Mouse (Mus musculus) forebrain, embryonic 15.5 days (tissue): Measurements from ENCODE around the gene Sh2d3c. TPM values are rescaled to one million over a fixed set of nuclear protein-coding genes. Genes with fewer than 3 reads are reported as not detected.
A peak's percentile ranks its signal among the peaks of the same experiment; 100 is the strongest.

Source experiments
- ATAC-seq: fragments of 200-750 bp; cut with Nextera tagmentation; replicated peaks from 2 replicates; pipeline ENCODE4 v1.8.0; 2017; ENCODE audit warnings: mild to moderate bottlenecking, moderate TSS enrichment, moderate library complexity
- H3K27ac ChIP-seq: fragments of 300-500 bp; sonication (generic); replicated peaks from 2 replicates; pipeline ENCODE4 v1.5.1; 2015; ENCODE audit warnings: mild to moderate bottlenecking, inconsistent platforms
- H3K27me3 ChIP-seq: fragments of 300-500 bp; sonication (generic); 2 replicates; pipeline ENCODE4 v1.6.1; 2015; ENCODE audit warnings: inconsistent platforms
- H3K36me3 ChIP-seq: fragments of 300-500 bp; sonication (generic); 2 replicates; pipeline ENCODE4 v1.6.1; 2015; ENCODE audit warnings: mild to moderate bottlenecking, inconsistent platforms
- H3K4me1 ChIP-seq: fragments of 300-500 bp; sonication (generic); 2 replicates; pipeline ENCODE4 v1.6.1; 2015; ENCODE audit warnings: inconsistent platforms
- H3K4me2 ChIP-seq: fragments of 300-500 bp; sonication (generic); replicated peaks from 2 replicates; pipeline ENCODE4 v1.6.1; 2015; ENCODE audit warnings: mild to moderate bottlenecking, inconsistent platforms
- H3K4me3 ChIP-seq: fragments of 300-500 bp; sonication (generic); 2 replicates; pipeline ENCODE4 v1.5.1; 2015; ENCODE audit warnings: mild to moderate bottlenecking, inconsistent platforms
- H3K9ac ChIP-seq: fragments of 300-500 bp; sonication (generic); replicated peaks from 2 replicates; pipeline ENCODE4 v1.6.1; 2015; ENCODE audit warnings: mild to moderate bottlenecking, inconsistent platforms
- H3K9me3 ChIP-seq: fragments of 300-500 bp; sonication (generic); 2 replicates; pipeline ENCODE4 v1.6.1; 2016; ENCODE audit warnings: inconsistent platforms
- WGBS: fragments of 180-500 bp; shearing (Covaris S2); methylation state at CpG from one replicate; pipeline ENCODE4 v1.1.7; 2015; ENCODE audit warnings: mixed read lengths; 5-methylcytosine and 5-hydroxymethylcytosine counted together
- polyA plus RNA-seq: library from polyadenylated mRNA; unstranded; fragments of >200 nt; fragmentation: Nextera tagmentation; extraction: Ambion mirVana; gene quantifications from 2 replicates; pipeline ENCODE4 v1.2.1, GENCODE M21; 2015

Sh2d3c gene
- polyA plus RNA-seq, 1 experiment from 2014 or later: 39.7 TPM

- Histone ChIP-seq H3K27ac (no peak overlapping the region), H3K4me2 (no peak overlapping the region), H3K9ac (no peak overlapping the region), H3K9me3 (no peaks in the 10 kb centered on the region), H3K27me3 (no peaks in the 10 kb centered on the region), H3K36me3 (peaks cover 59% of the 10 kb centered on the region), H3K4me3 (no peak overlapping the region), H3K4me1 (peaks cover 16% of the 10 kb centered on the region)
- 92% methylated on average over 16 of the region's 16 CpGs for WGBS
- ATAC-seq: no peak
Measured at GRCm38 (mm10) chr2:32749082-32749481, 28.2 kb downstream of the Sh2d3c start.

GRCm38 (mm10) chr2:32750199-32750598 is 29.3 kb downstream of the Sh2d3c start:
- Histone ChIP-seq H3K4me2 (no peak overlapping the region), H3K9ac (no peak overlapping the region), H3K4me3 (no peak overlapping the region), H3K4me1 (peaks cover 13% of the 10 kb centered on the region), H3K27ac (no peak overlapping the region), H3K27me3 (no peaks in the 10 kb centered on the region), H3K36me3 (peaks cover 62% of the 10 kb centered on the region), H3K9me3 (no peaks in the 10 kb centered on the region)
- ATAC-seq: no peak
- 75% methylated on average over 7 of the region's 7 CpGs for WGBS

DNA sequence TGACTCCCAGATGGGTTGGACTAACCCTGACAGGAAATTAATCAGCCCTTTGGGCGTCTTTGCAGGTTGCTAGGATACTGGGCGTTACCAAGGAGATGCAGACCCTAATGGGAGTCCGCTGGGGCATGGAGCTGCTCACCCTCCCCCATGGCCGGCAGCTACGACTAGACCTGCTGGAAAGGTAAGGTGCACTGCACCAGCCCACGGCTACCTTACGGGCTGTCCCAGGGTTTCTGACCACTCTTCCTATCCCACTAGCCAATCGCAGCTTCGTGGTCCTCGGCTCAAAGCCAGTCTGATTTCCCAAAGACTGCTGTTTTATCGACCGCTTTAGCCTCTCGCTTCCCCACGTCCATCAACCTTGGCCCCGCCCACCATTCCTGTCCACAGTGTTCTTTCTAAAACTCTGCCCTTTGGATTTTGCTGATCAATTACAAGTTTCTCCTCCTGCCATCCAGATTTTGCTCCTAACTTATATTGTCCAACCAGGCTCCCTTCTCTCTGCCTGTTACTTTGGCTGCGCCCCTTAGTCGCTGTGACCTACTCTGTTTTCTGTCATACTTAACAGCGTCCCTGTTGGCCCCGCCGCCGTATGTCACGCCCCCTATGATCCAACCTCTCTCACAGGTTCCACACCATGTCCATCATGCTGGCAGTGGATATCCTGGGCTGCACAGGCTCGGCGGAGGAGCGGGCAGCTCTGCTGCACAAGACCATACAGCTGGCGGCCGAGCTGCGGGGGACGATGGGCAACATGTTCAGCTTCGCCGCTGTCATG is 30.2 kb downstream of the Sh2d3c start:
- Histone ChIP-seq H3K9me3 (no peaks in the 10 kb centered on the region), H3K4me2 (peak overlapping the region; percentile 41), H3K27ac (no peak overlapping the region), H3K4me3 (peak overlapping the region; percentile 26), H3K36me3 (peaks cover 54% of the 10 kb centered on the region), H3K9ac (0 out of 2 replicates have a peak overlapping the region, but pooled peaks have one; percentile 21), H3K4me1 (peaks cover 13% of the 10 kb centered on the region), H3K27me3 (no peaks in the 10 kb centered on the region)
- ATAC-seq: peak; percentile 70
- WGBS: 9% methylated on average over 31 of the region's 31 CpGs

- 21% methylated on average over 10 of the region's 10 CpGs for WGBS
- Histone ChIP-seq H3K27me3 (no peaks in the 10 kb centered on the region), H3K27ac (no peak overlapping the region), H3K4me1 (peaks cover 14% of the 10 kb centered on the region), H3K4me2 (peak overlapping the region; percentile 41), H3K9ac (no peak overlapping the region), H3K4me3 (peak overlapping the region; percentile 26), H3K9me3 (no peaks in the 10 kb centered on the region), H3K36me3 (peaks cover 48% of the 10 kb centered on the region)
- no peak for ATAC-seq
Measured at GRCm38 (mm10) chr2:32751665-32752033, 30.8 kb downstream of the Sh2d3c start.

GRCm38 (mm10) chr2:32752181-32752580 is 31.3 kb downstream of the Sh2d3c start:
- Histone ChIP-seq H3K36me3 (peaks cover 43% of the 10 kb centered on the region), H3K4me2 (no peak overlapping the region), H3K9ac (no peak overlapping the region), H3K4me3 (no peak overlapping the region), H3K27ac (no peak overlapping the region), H3K27me3 (no peaks in the 10 kb centered on the region), H3K9me3 (no peaks in the 10 kb centered on the region), H3K4me1 (peaks cover 16% of the 10 kb centered on the region)
- ATAC-seq: no peak
- WGBS: 61% methylated on average over 10 of the region's 10 CpGs

DNA sequence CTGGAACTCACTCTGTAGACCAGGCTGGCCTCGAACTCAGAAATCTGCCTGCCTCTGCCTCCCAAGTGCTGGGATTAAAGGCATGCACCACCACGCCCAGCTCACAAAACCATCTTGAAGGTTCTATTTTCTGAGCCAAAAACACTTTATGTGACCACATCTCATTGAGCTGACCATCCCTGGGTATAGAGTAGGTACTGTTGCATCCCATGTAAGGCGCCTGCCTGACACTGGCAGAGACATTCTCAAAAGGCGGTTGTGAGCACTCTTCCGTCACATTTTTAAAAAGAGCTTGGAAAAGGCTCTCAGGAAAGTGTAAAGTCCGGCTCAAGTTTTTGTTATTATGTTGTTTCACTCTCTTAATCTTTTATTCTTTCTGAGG is 35.8 kb downstream of the Sh2d3c start:
- no peaks in the 10 kb centered on the region for H3K9me3 ChIP-seq
- ATAC-seq: peak; percentile 46
- WGBS: 31% methylated on average over 6 of the region's 6 CpGs
- peak overlapping the region; percentile 21; the same call in 1 of the 2 replicates for H3K4me2 ChIP-seq
- H3K9ac ChIP-seq: no peak overlapping the region
- H3K27ac ChIP-seq: no peak overlapping the region
- H3K27me3 ChIP-seq: no peaks in the 10 kb centered on the region
- peaks cover 24% of the 10 kb centered on the region for H3K4me1 ChIP-seq
- H3K36me3 ChIP-seq: peaks cover 33% of the 10 kb centered on the region
- H3K4me3 ChIP-seq: peak overlapping the region; percentile 86

DNA sequence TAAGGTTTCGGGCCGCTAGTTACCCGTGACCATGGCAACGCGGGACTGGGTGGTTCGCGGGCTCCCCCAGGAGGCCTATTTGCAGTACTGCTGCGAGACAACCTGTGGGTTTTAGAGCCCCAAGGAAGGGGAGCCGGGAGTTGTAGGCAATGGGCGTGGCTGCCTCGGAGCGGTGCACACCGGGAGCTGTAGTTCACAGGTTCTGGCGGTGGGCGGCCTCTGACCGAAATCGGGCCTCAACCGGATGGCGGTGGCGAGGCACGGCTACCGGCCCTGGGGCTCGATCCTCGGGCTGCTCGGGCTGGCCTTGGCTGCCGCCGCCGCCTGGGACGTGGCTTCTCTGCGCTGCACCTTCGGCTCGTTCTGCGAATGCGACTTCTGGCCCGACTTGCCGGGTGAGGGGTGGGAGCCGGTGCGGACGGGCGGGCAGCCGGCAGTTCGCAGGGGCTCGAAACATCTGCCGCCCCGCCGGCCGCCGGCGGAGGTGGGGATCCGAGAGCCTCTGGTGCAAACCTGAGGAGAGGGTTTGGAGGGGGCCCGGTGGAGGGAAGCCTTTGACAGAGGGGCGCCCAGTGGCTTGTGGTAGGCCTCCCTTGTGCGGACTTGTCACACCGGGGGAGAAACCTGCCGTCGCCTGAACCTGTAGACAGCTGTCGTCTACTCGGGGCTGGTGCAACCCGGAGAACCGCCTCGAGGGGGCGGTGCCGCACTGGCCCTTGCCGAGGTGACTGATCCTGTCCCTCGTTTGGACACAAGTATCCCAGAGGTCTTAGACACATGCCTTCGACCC is 36.4 kb downstream of the Sh2d3c start, which contains the start of gene Tor2a:
Tor2a (plus strand) TSS at position 179 of the 790 bp plus-strand sequence.
- Histone ChIP-seq H3K4me1 (peaks cover 24% of the 10 kb centered on the region), H3K9ac (peak within 1 kb of the TSS; percentile 95), H3K4me2 (peak within 1 kb of the TSS; percentile 60), H3K27ac (peak within 1 kb of the TSS; percentile 92), H3K4me3 (peak within 1 kb of the TSS; percentile 86), H3K9me3 (no peaks in the 10 kb centered on the region), H3K27me3 (no peaks in the 10 kb centered on the region), H3K36me3 (peaks cover 37% of the 10 kb centered on the region)
- WGBS: under 1% methylated on average over 63 of the region's 66 CpGs
- ATAC-seq: peak; percentile 94

DNA sequence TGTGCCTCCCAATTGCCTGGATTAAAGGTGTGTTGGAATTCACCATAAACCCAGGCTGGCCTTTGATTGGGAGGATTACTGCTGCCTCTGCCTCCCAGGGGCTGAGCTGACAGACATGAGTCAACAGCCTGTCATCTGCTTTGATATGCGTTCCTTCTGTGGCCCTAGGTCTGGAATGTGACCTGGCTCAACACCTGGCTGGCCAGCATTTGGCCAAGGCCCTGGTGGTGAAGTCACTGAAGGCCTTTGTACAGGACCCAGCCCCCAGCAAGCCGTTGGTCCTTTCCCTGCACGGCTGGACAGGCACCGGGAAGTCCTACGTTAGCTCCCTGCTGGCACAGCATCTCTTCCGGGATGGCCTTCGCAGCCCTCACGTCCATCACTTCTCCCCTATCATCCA is 37.6 kb downstream of the Sh2d3c start:
- no peak overlapping the region for H3K4me3 ChIP-seq
- no peak overlapping the region for H3K4me2 ChIP-seq
- no peaks in the 10 kb centered on the region for H3K9me3 ChIP-seq
- no peak overlapping the region for H3K9ac ChIP-seq
- peaks cover 24% of the 10 kb centered on the region for H3K4me1 ChIP-seq
- peaks cover 40% of the 10 kb centered on the region for H3K36me3 ChIP-seq
- 0 out of 2 replicates have a peak overlapping the region, but pooled peaks have one; percentile 13 for H3K27ac ChIP-seq
- WGBS: 87% methylated on average over 8 of the region's 8 CpGs
- no peaks in the 10 kb centered on the region for H3K27me3 ChIP-seq
- ATAC-seq: no peak

- no peak overlapping the region for H3K4me2 ChIP-seq
- peaks cover 24% of the 10 kb centered on the region for H3K4me1 ChIP-seq
- no peaks in the 10 kb centered on the region for H3K9me3 ChIP-seq
- H3K27ac ChIP-seq: 0 out of 2 replicates have a peak overlapping the region, but pooled peaks have one; percentile 13
- H3K27me3 ChIP-seq: no peaks in the 10 kb centered on the region
- ATAC-seq: no peak
- WGBS: 75% methylated on average over 2 of the region's 2 CpGs
- H3K36me3 ChIP-seq: peaks cover 37% of the 10 kb centered on the region
- no peak overlapping the region for H3K4me3 ChIP-seq
- no peak overlapping the region for H3K9ac ChIP-seq
Measured at GRCm38 (mm10) chr2:32759001-32759400, 38.1 kb downstream of the Sh2d3c start.

GRCm38 (mm10) chr2:32761361-32761760 is 40.5 kb downstream of the Sh2d3c start:
- WGBS: 87% methylated on average over 14 of the region's 14 CpGs
- H3K4me2 ChIP-seq: no peak overlapping the region
- H3K9me3 ChIP-seq: no peaks in the 10 kb centered on the region
- H3K36me3 ChIP-seq: peaks cover 28% of the 10 kb centered on the region
- H3K9ac ChIP-seq: no peak overlapping the region
- H3K4me1 ChIP-seq: peaks cover 24% of the 10 kb centered on the region
- H3K4me3 ChIP-seq: no peak overlapping the region
- H3K27me3 ChIP-seq: no peaks in the 10 kb centered on the region
- ATAC-seq: no peak
- no peak overlapping the region for H3K27ac ChIP-seq

DNA sequence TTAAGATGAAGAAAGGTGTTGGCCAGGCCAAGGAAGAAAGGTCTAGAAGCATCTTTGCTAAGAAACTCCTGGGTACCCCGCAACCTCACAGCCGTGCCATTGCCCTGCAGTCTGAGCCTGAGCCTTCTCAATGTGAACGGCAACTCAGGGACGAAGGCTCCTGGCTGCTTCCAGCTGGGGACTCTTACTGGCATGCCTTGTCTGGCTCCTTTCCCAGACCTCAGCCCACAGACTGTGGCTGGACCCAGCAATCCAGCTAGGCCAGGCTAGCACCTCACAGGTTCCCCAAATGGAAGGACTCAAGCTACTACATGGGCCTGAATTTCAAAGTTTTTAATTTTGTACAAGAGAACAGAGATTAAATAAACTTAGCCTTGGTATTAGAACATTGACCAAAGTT is 41.0 kb downstream of the Sh2d3c start:
- WGBS: 92% methylated on average over 4 of the region's 4 CpGs
- H3K4me3 ChIP-seq: no peak overlapping the region
- peaks cover 28% of the 10 kb centered on the region for H3K36me3 ChIP-seq
- no peak overlapping the region for H3K27ac ChIP-seq
- H3K4me1 ChIP-seq: peaks cover 21% of the 10 kb centered on the region
- H3K9ac ChIP-seq: no peak overlapping the region
- no peaks in the 10 kb centered on the region for H3K9me3 ChIP-seq
- no peaks in the 10 kb centered on the region for H3K27me3 ChIP-seq
- no peak overlapping the region for H3K4me2 ChIP-seq
- no peak for ATAC-seq

GRCm38 (mm10) chr2:32763353-32763752 is 42.5 kb downstream of the Sh2d3c start:
- H3K4me1 ChIP-seq: peaks cover 11% of the 10 kb centered on the region
- WGBS: 84% methylated on average over 3 of the region's 3 CpGs

More at GRCm38 (mm10) chr2:32763353-32763752, 42.5 kb downstream of the Sh2d3c start:
- ATAC-seq: no peak
- Histone ChIP-seq H3K9ac (no peak overlapping the region), H3K27ac (no peak overlapping the region), H3K4me3 (no peak overlapping the region), H3K36me3 (peaks cover 28% of the 10 kb centered on the region), H3K9me3 (no peaks in the 10 kb centered on the region), H3K27me3 (no peaks in the 10 kb centered on the region), H3K4me2 (no peak overlapping the region)
